7 mouse cellular contexts compared by ENCODE assay signal in genomic region chr12:116772081-116772566, GRCm38 (mm10).
DNase-seq lines count a peak whose midpoint lies in the region; ATAC-seq lines count a peak whose summit lies in the region.

No protein-coding gene starts in this region.

- no peak overlapping the region for H3K27ac ChIP-seq in forebrain, embryonic 11.5 days (ENCODE audit: low read depth, low read length)
- H3K27ac ChIP-seq in limb, embryonic 11.5 days (replicated peaks; ENCODE audit: low read depth, low read length): no peak overlapping the region
- H3K27ac ChIP-seq in stomach, embryonic 14.5 days (ENCODE audit: low read length): no peak overlapping the region

- H3K27me3 ChIP-seq in forebrain, embryonic 11.5 days (ENCODE audit: control insufficient read depth, insufficient read depth, low read length): no peaks in the 10 kb centered on the region
- H3K27me3 ChIP-seq in limb, embryonic 11.5 days (ENCODE audit: control insufficient read depth, insufficient read depth, low read length): no peaks in the 10 kb centered on the region
- H3K27me3 ChIP-seq in stomach, embryonic 14.5 days (ENCODE audit: control insufficient read depth, insufficient read depth, low read length): no peaks in the 10 kb centered on the region

- H3K4me3 ChIP-seq in forebrain, embryonic 11.5 days (ENCODE audit: low read depth, low read length): no peak overlapping the region
- H3K4me3 ChIP-seq in limb, embryonic 11.5 days (ENCODE audit: low read depth, low read length): no peak overlapping the region
- H3K4me3 ChIP-seq in stomach, embryonic 14.5 days (ENCODE audit: low read depth, low read length): no peak overlapping the region

- 0 out of 2 replicates have a peak, but pooled peaks cover 2% of the 10 kb centered on the region for H3K4me1 ChIP-seq in forebrain, embryonic 11.5 days (replicated peaks; ENCODE audit: control insufficient read depth, insufficient read depth, low read length)
- no peaks in the 10 kb centered on the region for H3K4me1 ChIP-seq in limb, embryonic 11.5 days (ENCODE audit: control insufficient read depth, insufficient read depth, low read length)
- H3K4me1 ChIP-seq in stomach, embryonic 14.5 days (ENCODE audit: control insufficient read depth, insufficient read depth, low read length): no peaks in the 10 kb centered on the region

- WGBS in forebrain, embryonic 11.5 days: 36% methylated on average over 7 of the region's 7 CpGs
- WGBS in limb, embryonic 11.5 days: 31% methylated on average over 7 of the region's 7 CpGs
- 38% methylated on average over 7 of the region's 7 CpGs for WGBS in stomach, embryonic 14.5 days

- H3K36me3 ChIP-seq in forebrain, embryonic 11.5 days (ENCODE audit: control insufficient read depth, insufficient read depth, low read length): no peaks in the 10 kb centered on the region
- H3K36me3 ChIP-seq in limb, embryonic 11.5 days (ENCODE audit: control insufficient read depth, insufficient read depth, low read length): no peaks in the 10 kb centered on the region
- no peaks in the 10 kb centered on the region for H3K36me3 ChIP-seq in stomach, embryonic 14.5 days (ENCODE audit: control insufficient read depth, insufficient read depth, low read length)

- H3K9ac ChIP-seq in forebrain, embryonic 11.5 days (ENCODE audit: low read length): no peak overlapping the region
- H3K9ac ChIP-seq in limb, embryonic 11.5 days (ENCODE audit: low read length): no peak overlapping the region
- H3K9ac ChIP-seq in stomach, embryonic 14.5 days (replicated peaks; ENCODE audit: low read depth, low read length): no peak overlapping the region

- peak; percentile 57 for ATAC-seq in forebrain, embryonic 11.5 days (replicated peaks; ENCODE audit: low FRiP score)
- no peak for ATAC-seq in limb, embryonic 11.5 days (ENCODE audit: insufficient number of reproducible peaks, low FRiP score, low TSS enrichment, low read depth)
- ATAC-seq in stomach, embryonic 14.5 days (ENCODE audit: insufficient number of reproducible peaks, insufficient read depth, low FRiP score, low read depth): peak; percentile 43; the same call in 1 of the 2 replicates

- DNase-seq in layer of hippocampus, postnatal 14 days (ENCODE audit: low spot score in 2 of 2): peak; percentile 29 to 40
- DNase-seq in layer of hippocampus, adult 9-11 months: no peak
- peak; percentile 55 for DNase-seq in forebrain, embryonic 11.5 days (ENCODE audit: low spot score)
- peak; percentile 24 for DNase-seq in limb, embryonic 11.5 days (ENCODE audit: low spot score)
- DNase-seq in T-cell, adult 2 months (ENCODE audit: low spot score): no peak
- DNase-seq in frontal cortex, postnatal 25 days (ENCODE audit: low spot score in 2 of 2): no peak

- H3K4me2 ChIP-seq in forebrain, embryonic 11.5 days (ENCODE audit: low read depth, low read length, severe bottlenecking): no peak overlapping the region
- H3K4me2 ChIP-seq in limb, embryonic 11.5 days (ENCODE audit: low read depth, severe bottlenecking): no peak overlapping the region
- H3K4me2 ChIP-seq in stomach, embryonic 14.5 days (replicated peaks; ENCODE audit: low read depth, low read length): no peak overlapping the region

- H3K9me3 ChIP-seq in forebrain, embryonic 11.5 days (ENCODE audit: control insufficient read depth, low read length): no peaks in the 10 kb centered on the region
- H3K9me3 ChIP-seq in limb, embryonic 11.5 days (ENCODE audit: control insufficient read depth, low read length): no peaks in the 10 kb centered on the region
- H3K9me3 ChIP-seq in stomach, embryonic 14.5 days (ENCODE audit: control insufficient read depth, low read depth, low read length): no peaks in the 10 kb centered on the region

Comparison
In these comparisons a context has a peak if more than half of its experiments do, and no peak if none do; other contexts are left out.
1. DNase-seq: peak in layer of hippocampus, postnatal 14 days (2 of 2), forebrain, embryonic 11.5 days (single experiment) and limb, embryonic 11.5 days (single experiment); none in layer of hippocampus, adult 9-11 months (single experiment), T-cell, adult 2 months (single experiment) and frontal cortex, postnatal 25 days (0 of 2).